Mouse (Mus musculus) midbrain, embryonic 11.5 days (tissue): ENCODE data around the gene Inpp5d. TPM values are rescaled to one million over a fixed set of nuclear protein-coding genes. Genes with fewer than 3 reads are reported as not detected.

ENCODE experiments used
- ATAC-seq: fragments of 200-750 bp; cut with Nextera tagmentation; 2 replicates; pipeline ENCODE4 v1.8.0; 2017; ENCODE audit warnings: moderate TSS enrichment, moderate library complexity; ENCODE audit not compliant: low FRiP score
- DNase-seq: peaks from one replicate; pipeline ENCODE4 v3.0.0; 2015; ENCODE audit warnings: low spot score; ENCODE audit errors: missing footprints
- H3K27ac ChIP-seq: fragments of 300-500 bp; sonication (generic); 2 replicates; pipeline ENCODE4 v1.5.1; 2014; ENCODE audit warnings: low read depth, low read length
- H3K27me3 ChIP-seq: fragments of 300-500 bp; sonication (generic); 2 replicates; pipeline ENCODE4 v1.6.1; 2014; ENCODE audit warnings: mild to moderate bottlenecking, low read length, moderate library complexity, mixed read lengths; ENCODE audit not compliant: control insufficient read depth, insufficient read depth
- H3K36me3 ChIP-seq: fragments of 300-500 bp; sonication (generic); 2 replicates; pipeline ENCODE4 v1.6.1; 2014; ENCODE audit warnings: mild to moderate bottlenecking, low read length, moderate library complexity, mixed read lengths; ENCODE audit not compliant: control insufficient read depth, insufficient read depth
- H3K4me1 ChIP-seq: fragments of 300-500 bp; sonication (generic); 2 replicates; pipeline ENCODE4 v1.6.1; 2014; ENCODE audit warnings: low read length; ENCODE audit not compliant: control insufficient read depth, insufficient read depth
- H3K4me2 ChIP-seq: fragments of 300-500 bp; sonication (generic); 2 replicates; pipeline ENCODE4 v1.6.1; 2014; ENCODE audit warnings: mild to moderate bottlenecking, moderate library complexity
- H3K4me3 ChIP-seq: fragments of 300-500 bp; sonication (generic); 2 replicates; pipeline ENCODE4 v1.5.1; 2014; ENCODE audit warnings: low read depth, low read length
- H3K9ac ChIP-seq: fragments of 300-500 bp; sonication (generic); 2 replicates; pipeline ENCODE4 v1.6.1; 2014; ENCODE audit warnings: low read length
- H3K9me3 ChIP-seq: fragments of 300-500 bp; sonication (generic); 2 replicates; pipeline ENCODE4 v1.6.1; 2016; ENCODE audit warnings: low read length; ENCODE audit not compliant: control insufficient read depth
- WGBS: fragments of 180-500 bp; shearing (Covaris S2); extraction: QIAGEN DNeasy Blood & Tissue Kit; methylation state at CpG from one replicate; pipeline ENCODE4 v1.1.7; 2014; 5-methylcytosine and 5-hydroxymethylcytosine counted together
- polyA plus RNA-seq: library from polyadenylated mRNA; unstranded; fragments of >200 nt; fragmentation: Nextera tagmentation; extraction: Ambion mirVana; gene quantifications from 2 replicates; pipeline ENCODE4 v1.2.1, GENCODE M21; 2014

Gene Inpp5d
- polyA plus RNA-seq, 1 experiment from 2014 or later = 4.8 TPM

DNA sequence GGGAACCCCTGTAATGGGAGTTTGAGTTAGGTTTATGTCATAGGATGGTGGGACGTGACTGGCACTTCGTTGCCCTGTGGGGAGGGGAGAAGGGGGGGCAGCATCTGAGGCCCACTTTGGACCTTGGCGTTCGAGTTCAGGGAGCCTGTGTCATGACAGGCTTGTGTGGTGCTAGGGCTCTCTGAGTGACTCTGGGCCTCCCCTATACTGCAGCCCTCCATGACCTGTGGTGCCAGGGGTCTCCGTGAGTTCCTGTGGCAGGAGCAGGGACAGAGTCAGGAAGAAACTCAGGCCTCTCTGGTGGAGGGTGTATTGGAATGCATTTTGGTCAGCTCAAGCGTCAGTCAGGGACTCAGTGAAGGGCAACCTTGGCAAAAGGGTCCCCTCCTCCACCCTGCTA lies 581 bp downstream of the Inpp5d start:
- WGBS = 85% methylated on average over 6 of the region's 6 CpGs
- ATAC-seq = no peak

GRCm38 (mm10) chr1:87621146-87621857 lies 1.2 kb downstream of the Inpp5d start:
- Histone ChIP-seq H3K4me2 (no peak overlapping the region), H3K36me3 (no peaks in the 10 kb centered on the region), H3K9ac (no peak overlapping the region), H3K4me3 (no peak overlapping the region), H3K27ac (no peak overlapping the region), H3K9me3 (no peaks in the 10 kb centered on the region), H3K27me3 (no peaks in the 10 kb centered on the region), H3K4me1 (no peaks in the 10 kb centered on the region)
- no peak for DNase-seq
- no peak for ATAC-seq
- 85% methylated on average over 9 of the region's 9 CpGs for whole genome bisulfite sequencing

More for the DNA sequence above, 581 bp downstream of the Inpp5d start:
- H3K4me3 ChIP-seq = no peak overlapping the region
- H3K9me3 ChIP-seq = no peaks in the 10 kb centered on the region
- H3K9ac ChIP-seq = no peak overlapping the region
- H3K4me1 ChIP-seq = no peaks in the 10 kb centered on the region
- H3K27me3 ChIP-seq = no peaks in the 10 kb centered on the region
- no peak overlapping the region for H3K27ac ChIP-seq
- DNase-seq = no peak
- H3K36me3 ChIP-seq = no peaks in the 10 kb centered on the region
- H3K4me2 ChIP-seq = no peak overlapping the region

GRCm38 (mm10) chr1:87621858-87622279 lies 1.8 kb downstream of the Inpp5d start:
- H3K4me1 ChIP-seq = no peaks in the 10 kb centered on the region
- no peaks in the 10 kb centered on the region for H3K9me3 ChIP-seq
- no peaks in the 10 kb centered on the region for H3K36me3 ChIP-seq
- no peaks in the 10 kb centered on the region for H3K27me3 ChIP-seq
- no peak overlapping the region for H3K4me3 ChIP-seq
- no peak overlapping the region for H3K4me2 ChIP-seq
- DNase-seq (no peak), ATAC-seq (no peak)
- WGBS = 72% methylated on average over 3 of the region's 3 CpGs
- no peak overlapping the region for H3K27ac ChIP-seq
- H3K9ac ChIP-seq = no peak overlapping the region

GRCm38 (mm10) chr1:87623977-87624666 lies 4.0 kb downstream of the Inpp5d start:
- DNase-seq = no peak
- Histone ChIP-seq H3K9me3 (no peaks in the 10 kb centered on the region), H3K4me3 (no peak overlapping the region), H3K4me1 (no peaks in the 10 kb centered on the region), H3K27me3 (no peaks in the 10 kb centered on the region), H3K27ac (no peak overlapping the region), H3K9ac (no peak overlapping the region), H3K4me2 (no peak overlapping the region), H3K36me3 (no peaks in the 10 kb centered on the region)
- ATAC-seq = no peak
- 83% methylated on average over 1 of the region's 1 CpGs for WGBS

DNA sequence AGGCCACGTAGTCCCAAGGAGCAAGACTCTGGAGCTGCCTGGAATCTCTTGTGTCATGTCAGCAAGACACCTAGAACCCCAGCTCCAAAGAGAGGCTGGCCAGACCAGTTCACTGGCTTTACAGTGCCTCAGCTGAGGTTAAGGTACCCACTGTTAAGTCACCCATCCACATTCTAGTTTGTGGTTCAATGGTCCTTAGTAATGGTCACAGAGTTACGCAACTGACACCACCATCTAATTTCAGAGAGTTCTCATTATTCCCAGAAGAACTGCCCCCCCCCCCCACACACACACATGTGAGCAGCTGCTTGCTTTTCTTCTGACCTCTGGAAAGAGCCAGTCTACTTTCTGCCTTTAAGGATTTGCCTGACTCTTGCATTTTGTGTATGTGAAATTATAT lies 4.7 kb downstream of the Inpp5d start:
- Histone ChIP-seq H3K4me3 (no peak overlapping the region), H3K9me3 (no peaks in the 10 kb centered on the region), H3K27ac (no peak overlapping the region), H3K27me3 (no peaks in the 10 kb centered on the region), H3K36me3 (no peaks in the 10 kb centered on the region), H3K4me1 (no peaks in the 10 kb centered on the region), H3K9ac (no peak overlapping the region), H3K4me2 (no peak overlapping the region)
- WGBS = 83% methylated on average over 2 of the region's 2 CpGs
- ATAC-seq = no peak
- no peak for DNase-seq

DNA sequence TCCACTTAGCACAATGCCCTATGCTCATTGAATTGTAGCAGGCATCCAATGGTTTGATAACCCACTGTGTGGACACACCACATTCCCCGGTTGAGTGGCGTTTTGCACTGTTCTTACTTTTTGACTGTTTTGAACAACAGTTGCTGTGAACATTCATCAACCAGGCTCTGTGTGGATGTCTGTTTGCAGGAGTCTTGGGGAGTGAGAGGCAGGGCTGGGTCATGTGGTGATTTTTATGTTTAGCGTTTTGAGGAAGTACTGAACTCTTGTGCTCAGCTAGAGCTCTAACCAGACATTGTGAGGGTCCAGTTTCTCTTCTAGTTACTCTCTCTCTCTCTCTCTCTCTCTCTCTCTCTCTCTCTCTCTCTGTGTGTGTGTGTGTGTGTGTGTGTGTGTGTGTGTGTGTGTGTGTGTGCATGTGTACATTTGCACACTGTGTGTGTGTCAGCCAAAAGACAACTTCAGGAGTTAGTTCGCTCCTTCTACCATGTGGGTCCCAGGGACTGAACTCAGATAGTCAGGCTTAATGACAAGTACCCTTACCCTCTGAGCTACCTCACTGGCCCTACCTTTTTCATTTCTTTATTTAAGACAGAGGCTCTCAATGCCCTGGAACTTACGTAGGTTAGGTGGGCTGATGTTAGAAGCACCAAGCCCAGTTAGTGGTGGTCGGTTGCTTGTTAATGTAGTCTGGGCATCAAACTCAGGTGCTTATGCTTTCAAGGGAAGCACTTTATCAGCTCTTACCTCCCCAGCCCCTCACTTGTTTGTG lies 5.3 kb downstream of the Inpp5d start:
- no peaks in the 10 kb centered on the region for H3K27me3 ChIP-seq
- 84% methylated on average over 6 of the region's 6 CpGs for WGBS
- ATAC-seq (no peak), DNase-seq (no peak)
- H3K9me3 ChIP-seq = no peaks in the 10 kb centered on the region
- H3K4me1 ChIP-seq = no peaks in the 10 kb centered on the region
- H3K27ac ChIP-seq = no peak overlapping the region
- no peaks in the 10 kb centered on the region for H3K36me3 ChIP-seq
- H3K4me2 ChIP-seq = no peak overlapping the region
- H3K4me3 ChIP-seq = no peak overlapping the region
- H3K9ac ChIP-seq = no peak overlapping the region

DNA sequence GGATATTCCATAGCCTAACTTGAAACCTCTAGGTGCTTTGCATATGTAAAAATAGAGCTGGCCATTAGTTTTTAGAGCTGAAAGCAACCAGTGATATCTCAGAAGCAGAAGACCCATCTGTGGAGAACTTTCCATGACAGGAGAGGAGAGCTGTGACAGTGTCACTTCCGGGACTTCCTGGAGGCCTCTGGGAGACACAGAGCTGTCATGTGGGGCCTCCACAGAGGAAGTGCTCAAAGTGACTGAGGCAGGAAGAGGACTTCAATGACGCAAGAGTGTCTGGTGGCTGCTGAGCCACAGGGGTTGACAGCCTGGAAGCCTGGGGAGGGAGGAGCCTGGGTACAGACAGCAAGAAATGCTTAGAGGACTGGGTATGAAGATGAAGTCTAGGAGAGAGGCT lies 6.2 kb downstream of the Inpp5d start:
- Histone ChIP-seq H3K4me2 (no peak overlapping the region), H3K9ac (no peak overlapping the region), H3K9me3 (no peaks in the 10 kb centered on the region), H3K36me3 (no peaks in the 10 kb centered on the region), H3K27me3 (no peaks in the 10 kb centered on the region), H3K4me3 (no peak overlapping the region), H3K27ac (no peak overlapping the region), H3K4me1 (no peaks in the 10 kb centered on the region)
- 66% methylated on average over 2 of the region's 2 CpGs for WGBS
- no peak for DNase-seq
- no peak for ATAC-seq

GRCm38 (mm10) chr1:87628085-87628484 lies 8.0 kb downstream of the Inpp5d start:
- Histone ChIP-seq H3K9ac (no peak overlapping the region), H3K4me3 (no peak overlapping the region), H3K9me3 (no peaks in the 10 kb centered on the region), H3K27ac (no peak overlapping the region), H3K36me3 (no peaks in the 10 kb centered on the region), H3K4me1 (no peaks in the 10 kb centered on the region), H3K27me3 (no peaks in the 10 kb centered on the region), H3K4me2 (no peak overlapping the region)
- 77% methylated on average over 2 of the region's 2 CpGs for WGBS
- no peak for ATAC-seq
- DNase-seq = no peak

DNA sequence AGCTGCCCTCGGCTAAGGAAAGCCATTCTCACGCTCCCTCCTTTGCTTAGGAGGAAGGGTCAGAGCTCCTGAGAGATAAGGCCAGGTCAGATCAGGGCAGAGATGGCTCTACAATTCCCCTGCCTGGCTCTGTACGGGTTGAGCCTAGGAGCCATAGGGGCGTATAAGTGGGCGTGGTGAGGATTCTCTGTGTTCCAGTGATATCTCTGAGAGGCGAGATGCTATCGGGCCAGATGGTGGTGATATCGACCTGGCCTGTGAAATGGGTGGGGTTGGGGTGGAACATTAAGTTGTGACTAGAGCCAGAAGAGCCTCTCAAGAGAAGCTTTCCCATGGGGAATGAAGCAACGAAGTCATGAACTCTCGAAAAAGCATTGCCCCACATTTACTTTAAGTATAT lies 11.5 kb downstream of the Inpp5d start:
- Histone ChIP-seq H3K4me2 (no peak overlapping the region), H3K4me1 (no peaks in the 10 kb centered on the region), H3K4me3 (no peak overlapping the region), H3K27me3 (no peaks in the 10 kb centered on the region), H3K9ac (no peak overlapping the region), H3K9me3 (no peaks in the 10 kb centered on the region), H3K27ac (no peak overlapping the region), H3K36me3 (no peaks in the 10 kb centered on the region)
- no peak for DNase-seq
- WGBS = 86% methylated on average over 10 of the region's 10 CpGs
- no peak for ATAC-seq
